Mouse (Mus musculus) right cerebral cortex, adult 2 months (tissue): ENCODE results near the gene Trmt61a.

ENCODE experiments used
- DNase-seq, 2 experiments: peaks; one replicate each; pipeline ENCODE4 v3.0.0; 2021 to 2022; ENCODE audit warnings: low spot score in 2 of 2

Gene Trmt61a

DNA sequence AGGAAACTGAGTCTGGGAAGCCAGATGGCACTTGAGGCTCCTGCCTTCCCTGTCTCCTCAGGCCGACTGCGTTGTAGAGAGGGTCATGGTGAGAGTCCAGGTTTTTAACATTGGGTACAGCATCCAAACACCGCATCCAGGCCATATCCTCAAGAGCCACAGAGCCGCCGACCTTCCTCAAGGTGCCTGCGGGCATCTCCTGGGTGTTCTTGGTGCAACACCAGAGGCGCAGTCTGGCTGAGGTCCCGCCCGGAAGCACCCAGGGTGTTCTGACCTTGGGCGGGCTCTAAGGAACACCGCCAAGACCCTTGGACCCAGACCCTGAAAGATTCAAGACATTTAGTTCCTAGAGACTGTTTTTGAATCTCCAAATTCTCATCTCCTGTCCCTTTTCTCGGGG lies 5.3 kb upstream of the Trmt61a start:
- no peak for DNase-seq

- DNase-seq: no peak
These were observed 2.9 kb upstream of the Trmt61a start for GRCm38 (mm10) chr12:111674850-111675486.

DNA sequence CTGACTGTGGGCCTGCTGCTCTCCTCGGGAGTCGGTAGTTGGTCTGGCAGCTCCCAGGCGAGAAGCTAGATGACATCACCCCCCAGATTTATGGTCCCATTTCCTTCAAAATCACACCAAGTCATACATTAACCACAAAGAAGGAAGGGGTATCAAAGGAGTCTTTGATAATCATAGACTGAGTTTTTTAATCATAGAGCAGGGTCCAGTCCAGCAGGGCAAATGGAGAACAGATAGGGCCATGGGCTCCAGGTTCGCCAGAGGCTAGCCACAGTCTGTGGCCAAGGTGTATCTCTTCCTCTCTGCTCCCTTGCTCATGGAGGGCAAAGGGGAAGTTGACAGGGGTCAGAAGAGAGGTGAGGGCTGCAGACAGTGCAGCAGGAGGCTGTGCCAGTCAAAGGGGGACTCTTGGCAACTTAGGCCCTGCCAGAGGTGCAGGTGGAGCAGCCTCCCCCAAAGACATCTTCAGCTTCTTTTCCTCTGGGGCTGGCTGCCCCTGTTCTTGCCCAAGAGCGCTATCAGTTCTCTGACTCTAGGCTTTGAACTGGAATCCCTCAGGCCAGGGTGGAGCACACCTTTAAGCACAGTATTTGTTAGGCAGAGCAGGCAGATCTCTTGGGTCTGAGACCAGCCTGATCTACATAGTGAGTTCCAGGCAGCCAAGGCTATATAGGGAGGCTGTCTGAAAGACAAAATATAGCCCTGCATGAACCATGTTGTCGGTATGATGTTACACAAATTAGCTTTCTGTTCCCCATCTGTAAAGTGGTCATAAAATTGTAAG lies 1.9 kb upstream of the Trmt61a start:
- DNase-seq: no peak

- no peak for DNase-seq
These were observed 484 bp upstream of the Trmt61a start for GRCm38 (mm10) chr12:111677421-111677820.

GRCm38 (mm10) chr12:111678670-111678933 lies 697 bp downstream of the Trmt61a start:
- no peak for DNase-seq

- no peak for DNase-seq
These were observed 1.1 kb downstream of the Trmt61a start for GRCm38 (mm10) chr12:111678997-111679396.

DNA sequence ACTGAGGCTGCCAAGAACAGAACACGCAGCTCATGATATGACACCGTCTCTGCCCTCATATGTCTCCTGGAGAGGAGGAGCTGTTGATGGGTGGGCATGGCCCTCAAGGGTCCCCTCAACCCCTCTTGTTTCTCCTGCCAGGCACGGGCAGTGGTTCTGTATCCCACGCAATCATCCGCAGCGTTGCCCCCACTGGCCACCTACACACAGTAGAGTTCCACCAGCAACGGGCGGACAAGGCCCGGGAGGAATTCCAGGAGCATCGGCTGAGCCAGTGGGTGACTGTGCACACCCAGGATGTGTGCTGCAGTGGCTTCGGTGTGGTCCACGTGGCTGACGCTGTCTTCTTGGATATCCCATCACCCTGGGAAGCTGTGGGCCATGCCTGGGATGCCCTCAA lies 2.8 kb downstream of the Trmt61a start:
- DNase-seq: peak in 1 of 2 experiments; percentile 32

- DNase-seq: no peak
These were observed 3.4 kb downstream of the Trmt61a start for GRCm38 (mm10) chr12:111681305-111681704.

DNA sequence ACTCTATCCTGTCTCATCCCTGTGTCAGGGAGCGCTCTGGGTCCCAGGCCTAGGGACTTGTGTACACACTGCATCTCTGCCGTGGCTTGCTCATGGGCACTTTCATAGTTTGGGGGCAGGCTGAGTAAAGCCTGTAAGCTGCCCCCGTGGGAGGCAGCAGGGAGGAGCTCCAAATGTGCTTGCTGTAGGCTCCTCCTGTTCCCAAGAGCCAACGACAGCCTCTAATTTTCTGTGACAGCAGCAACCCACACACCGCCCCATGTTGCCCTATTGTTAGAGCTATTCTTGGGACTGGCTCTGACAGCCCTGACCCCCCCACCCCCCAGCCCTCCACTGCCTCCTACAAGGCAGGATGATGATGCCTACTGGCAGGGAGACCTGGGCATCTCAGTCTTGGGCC lies 4.1 kb downstream of the Trmt61a start:
- DNase-seq: no peak

GRCm38 (mm10) chr12:111682806-111683205 lies 4.9 kb downstream of the Trmt61a start:
- DNase-seq: no peak

DNA sequence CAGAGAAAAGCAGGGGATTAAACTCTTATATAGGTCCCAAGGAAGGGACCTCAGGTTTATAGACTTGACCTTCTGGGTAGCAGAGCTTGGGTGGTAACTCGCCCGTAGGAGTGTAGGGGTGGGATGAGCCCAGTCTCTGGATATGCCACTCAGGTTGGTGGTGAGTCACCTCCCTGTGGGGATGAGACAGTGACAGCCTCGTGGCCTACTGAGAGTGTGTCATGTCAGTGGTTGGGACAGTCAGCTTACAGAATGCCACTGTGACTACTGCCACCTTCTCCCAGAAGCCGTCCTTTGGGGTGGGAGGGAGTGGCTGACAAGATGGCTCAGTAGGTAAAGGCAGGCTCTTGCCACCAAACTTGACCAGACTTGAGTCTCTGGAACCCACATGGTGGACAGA lies 8.5 kb downstream of the Trmt61a start:
- no peak for DNase-seq

GRCm38 (mm10) chr12:111687350-111688068 lies 9.6 kb downstream of the Trmt61a start:
- peak; percentile 57 to 67 for DNase-seq

DNA sequence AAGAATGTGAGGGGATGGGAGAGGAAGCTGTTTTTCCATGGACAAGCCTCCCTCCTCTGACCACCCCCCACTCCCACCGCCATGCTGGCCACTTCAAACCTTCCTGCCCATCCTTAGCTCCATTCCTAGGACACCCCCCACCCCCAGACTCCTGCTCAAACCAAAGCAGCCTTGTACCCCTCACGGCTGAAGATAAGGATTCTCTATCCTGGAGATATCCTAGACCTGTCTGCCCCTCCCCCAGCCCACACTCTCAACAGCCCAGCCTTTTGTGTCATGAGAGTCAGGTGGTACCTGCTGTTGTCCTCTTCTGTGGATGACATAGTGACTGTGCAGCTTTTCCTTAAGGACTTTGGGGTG lies 10.1 kb downstream of the Trmt61a start:
- DNase-seq: no peak

GRCm38 (mm10) chr12:111689426-111689825 lies 11.5 kb downstream of the Trmt61a start:
- DNase-seq: no peak

- no peak for DNase-seq
These were observed 13.5 kb downstream of the Trmt61a start for GRCm38 (mm10) chr12:111691346-111691872.

DNA sequence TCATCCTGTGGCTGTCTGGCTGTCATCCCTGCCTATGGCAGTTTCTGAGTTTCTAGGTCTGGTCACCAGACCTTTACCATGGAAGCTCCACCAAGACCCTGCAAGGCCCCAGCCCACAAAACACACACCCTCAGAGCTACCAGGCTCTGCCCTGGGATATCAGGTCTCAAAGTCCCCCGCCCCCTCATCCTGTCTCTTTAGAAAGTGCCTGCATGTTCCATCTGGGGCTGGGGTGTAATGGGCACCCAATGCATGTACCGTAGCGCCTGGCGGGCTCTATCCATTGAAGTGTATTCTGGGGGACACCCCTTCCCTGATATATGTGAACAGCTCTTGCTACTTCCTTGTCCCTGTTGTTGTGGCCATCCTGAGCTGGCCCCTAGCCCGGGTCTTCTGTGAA lies 15.0 kb downstream of the Trmt61a start:
- DNase-seq: no peak

DNA sequence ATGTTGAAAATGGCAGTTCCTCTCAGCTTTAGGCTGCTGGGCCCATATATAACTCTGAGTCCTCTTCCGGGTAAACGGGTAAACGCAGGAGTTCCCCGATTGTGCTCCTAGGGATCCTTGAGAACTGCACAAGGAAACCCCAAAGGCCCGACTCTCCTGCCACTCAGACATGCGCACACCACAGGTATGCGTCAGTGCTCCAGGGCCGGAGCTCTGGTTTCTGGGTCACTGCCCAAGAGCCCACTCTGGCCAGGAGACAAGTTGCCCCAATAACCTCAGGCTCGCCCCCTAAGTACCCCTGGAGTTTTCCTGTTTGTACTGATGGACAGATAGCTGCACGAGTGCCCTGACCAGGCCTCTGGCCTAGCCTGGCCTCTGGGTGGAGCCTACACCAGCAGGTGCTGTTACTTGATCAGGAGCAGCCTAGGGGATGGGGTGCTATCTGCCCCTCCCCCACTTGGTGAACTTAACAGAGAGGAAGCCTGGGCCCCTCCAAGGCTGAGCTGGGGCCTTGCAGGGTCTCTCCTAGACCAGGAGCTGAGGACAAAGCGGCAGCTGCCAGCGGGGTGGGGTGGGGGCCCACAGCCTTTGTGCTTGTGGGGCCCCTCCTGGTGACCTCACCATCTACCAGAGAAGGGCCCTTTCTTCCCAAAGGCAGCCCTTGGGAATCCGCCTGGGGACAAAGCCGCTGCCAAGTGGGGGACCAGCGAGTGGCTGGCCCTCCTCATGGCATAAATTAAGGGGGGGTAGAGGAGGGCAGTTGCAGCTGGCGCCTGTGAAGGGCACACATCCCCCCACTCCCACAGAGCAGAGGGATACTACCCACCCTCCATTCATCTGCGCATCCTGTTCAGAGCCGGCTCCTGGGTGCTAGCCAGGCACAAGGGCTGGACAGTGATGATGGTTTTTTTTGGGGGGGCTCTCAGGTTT lies 15.7 kb downstream of the Trmt61a start:
- peak in 1 of 2 experiments; percentile 55 for DNase-seq

DNA sequence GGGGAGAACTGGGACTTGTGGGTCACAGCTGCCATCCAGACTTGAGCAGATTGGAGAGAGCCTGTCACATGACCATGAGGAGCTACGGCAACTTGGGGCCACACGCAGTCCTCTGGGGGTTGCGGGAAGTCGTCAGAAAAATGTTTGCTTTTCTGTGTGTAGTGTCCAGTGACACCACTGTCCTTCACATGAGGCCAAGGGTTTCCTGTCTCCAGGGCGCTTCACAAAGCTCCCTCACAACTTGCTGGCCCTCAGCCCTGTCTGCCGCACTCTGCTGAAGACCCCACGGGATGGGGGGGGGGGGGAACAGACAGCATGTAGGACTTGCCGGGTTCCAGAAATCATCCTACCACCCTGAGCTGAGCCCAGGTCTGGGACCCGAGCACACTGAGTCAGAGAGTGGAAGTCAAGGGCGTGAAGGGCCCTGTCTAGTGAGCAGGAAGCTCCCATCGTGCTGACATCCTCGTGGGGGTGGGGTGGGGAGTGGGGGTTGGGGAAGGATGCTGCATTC lies 16.4 kb downstream of the Trmt61a start:
- peak in 1 of 2 experiments; percentile 36 for DNase-seq

DNA sequence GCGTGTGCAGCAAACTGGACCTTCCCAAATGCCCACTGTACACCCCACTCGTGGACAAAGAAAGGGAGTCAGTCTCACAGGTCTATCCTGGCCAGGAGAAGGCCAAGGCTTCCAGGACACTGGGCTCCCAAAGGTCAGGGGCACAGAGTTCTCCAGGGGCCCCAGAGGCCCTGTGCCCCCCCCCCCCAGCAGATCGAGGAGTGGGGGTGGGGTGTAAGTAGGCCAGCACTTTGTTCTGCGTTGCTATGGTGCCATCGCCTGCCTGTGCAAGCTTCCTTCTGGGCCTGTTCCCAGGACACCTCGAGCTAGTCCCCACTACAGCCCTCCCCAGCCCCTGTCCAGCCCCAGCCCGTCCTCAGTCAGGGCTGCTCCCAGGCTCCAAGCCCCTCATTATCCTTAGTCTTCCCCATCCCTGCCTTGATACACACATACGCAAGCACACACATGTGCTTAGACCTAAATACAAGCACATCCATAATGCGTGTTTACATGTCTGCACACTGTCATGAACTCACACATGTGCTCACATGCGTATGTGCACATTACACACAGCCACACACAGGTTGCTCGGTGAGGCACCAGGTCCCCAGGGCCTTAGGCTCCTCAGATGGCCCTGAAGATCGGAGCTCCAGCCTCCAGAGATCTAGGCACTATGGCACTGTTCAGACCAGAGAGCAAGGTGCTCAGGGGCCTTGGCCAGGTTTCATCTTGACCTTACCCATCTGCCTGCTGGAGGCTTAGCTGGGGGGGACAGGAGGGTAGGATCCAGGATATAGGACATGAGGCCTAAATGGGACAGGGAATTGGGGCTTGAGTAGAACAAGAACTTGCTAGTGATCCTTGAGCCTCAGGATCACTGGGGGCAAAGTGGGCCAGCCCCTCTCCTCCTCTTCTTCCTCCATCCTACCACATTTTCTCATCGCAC lies 17.2 kb downstream of the Trmt61a start:
- peak in 1 of 2 experiments; percentile 34 for DNase-seq

GRCm38 (mm10) chr12:111696239-111696638 lies 18.3 kb downstream of the Trmt61a start:
- DNase-seq: peak; percentile 76 to 77
